Mouse (Mus musculus): ENCODE data around the gene 2210017I01Rik. TPM values are rescaled to one million over a fixed set of nuclear protein-coding genes. Genes with fewer than 3 reads are reported as not detected.
A peak's percentile ranks its signal among the peaks of the same experiment; 100 is the strongest.

2210017I01Rik gene
- polyA plus RNA-seq (2015; fragmentation: Nextera tagmentation; extraction: Ambion mirVana) = not detected in 2 replicates

- ATAC-seq = no peak
- no peak within 1 kb of the TSS for H3K9ac ChIP-seq
- no peak within 1 kb of the TSS for H3K4me2 ChIP-seq (replicated peaks)
- no peak within 1 kb of the TSS for H3K4me3 ChIP-seq (replicated peaks)
- no peaks in the 10 kb centered on the region for H3K4me1 ChIP-seq (replicated peaks)
- no peaks in the 10 kb centered on the region for H3K36me3 ChIP-seq
- no peaks in the 10 kb centered on the region for H3K9me3 ChIP-seq
- H3K27me3 ChIP-seq (replicated peaks) = no peaks in the 10 kb centered on the region
- H3K27ac ChIP-seq = no peak within 1 kb of the TSS
Measured at GRCm38 (mm10) chr3:92607392-92607791, at the start of gene 2210017I01Rik. TSS of gene 2210017I01Rik (minus strand) at chr3:92607492.

GRCm38 (mm10) chr3:92656826-92657225 is 49.5 kb upstream of the 2210017I01Rik start, which contains the start of gene Lce1b:
TSS of gene Lce1b (minus strand) at chr3:92656926.
- no peaks in the 10 kb centered on the region for H3K27me3 ChIP-seq (replicated peaks)
- no peak within 1 kb of the TSS for H3K4me3 ChIP-seq (replicated peaks)
- H3K9me3 ChIP-seq = no peaks in the 10 kb centered on the region

GRCm38 (mm10) chr3:92648207-92648606 is 40.9 kb upstream of the 2210017I01Rik start, which contains the start of gene Lce1a1:
TSS of gene Lce1a1 (minus strand) at chr3:92648307.
- Histone ChIP-seq H3K27me3 (replicated peaks) (no peaks in the 10 kb centered on the region), H3K4me1 (replicated peaks) (no peaks in the 10 kb centered on the region), H3K27ac (no peak within 1 kb of the TSS), H3K4me3 (replicated peaks) (no peak within 1 kb of the TSS), H3K4me2 (replicated peaks) (no peak within 1 kb of the TSS), H3K9ac (no peak within 1 kb of the TSS), H3K9me3 (no peaks in the 10 kb centered on the region), H3K36me3 (no peaks in the 10 kb centered on the region)
- no peak for ATAC-seq
- 78% methylated on average over 1 of the region's 1 CpGs for WGBS

More at GRCm38 (mm10) chr3:92656826-92657225, 49.5 kb upstream of the 2210017I01Rik start, which contains the start of gene Lce1b:
- ATAC-seq = no peak
- no peak within 1 kb of the TSS for H3K9ac ChIP-seq
- no peaks in the 10 kb centered on the region for H3K36me3 ChIP-seq
- no peaks in the 10 kb centered on the region for H3K4me1 ChIP-seq (replicated peaks)
- H3K27ac ChIP-seq = no peak within 1 kb of the TSS
- H3K4me2 ChIP-seq (replicated peaks) = no peak within 1 kb of the TSS

GRCm38 (mm10) chr3:92639854-92640253 is 32.6 kb upstream of the 2210017I01Rik start:
- no peaks in the 10 kb centered on the region for H3K36me3 ChIP-seq
- 90% methylated on average over 15 of the region's 15 CpGs for WGBS
- H3K4me1 ChIP-seq (replicated peaks) = no peaks in the 10 kb centered on the region
- H3K27ac ChIP-seq = no peak overlapping the region
- ATAC-seq = no peak
- no peaks in the 10 kb centered on the region for H3K9me3 ChIP-seq
- no peaks in the 10 kb centered on the region for H3K27me3 ChIP-seq (replicated peaks)
- H3K4me3 ChIP-seq (replicated peaks) = no peak overlapping the region
- no peak overlapping the region for H3K9ac ChIP-seq
- H3K4me2 ChIP-seq (replicated peaks) = no peak overlapping the region

- Histone ChIP-seq H3K27me3 (replicated peaks) (no peaks in the 10 kb centered on the region), H3K9me3 (no peaks in the 10 kb centered on the region), H3K9ac (no peak overlapping the region), H3K4me2 (replicated peaks) (no peak overlapping the region), H3K27ac (no peak overlapping the region), H3K4me1 (replicated peaks) (no peaks in the 10 kb centered on the region), H3K4me3 (replicated peaks) (no peak overlapping the region), H3K36me3 (no peaks in the 10 kb centered on the region)
- WGBS = 62% methylated on average over 3 of the region's 3 CpGs
- peak; percentile 89 for ATAC-seq
Measured at GRCm38 (mm10) chr3:92638653-92638991, 31.3 kb upstream of the 2210017I01Rik start.

GRCm38 (mm10) chr3:92637745-92638652 is 30.7 kb upstream of the 2210017I01Rik start:
- 45% methylated on average over 1 of the region's 1 CpGs for WGBS
- Histone ChIP-seq H3K27ac (no peak overlapping the region), H3K4me1 (replicated peaks) (no peaks in the 10 kb centered on the region), H3K27me3 (replicated peaks) (no peaks in the 10 kb centered on the region), H3K36me3 (no peaks in the 10 kb centered on the region), H3K4me3 (replicated peaks) (no peak overlapping the region), H3K9ac (no peak overlapping the region), H3K9me3 (no peaks in the 10 kb centered on the region), H3K4me2 (replicated peaks) (no peak overlapping the region)
- peak; percentile 93 for ATAC-seq

GRCm38 (mm10) chr3:92621560-92621959 is 14.3 kb upstream of the 2210017I01Rik start, which contains the start of gene Lce6a:
TSS of gene Lce6a (minus strand) at chr3:92621660.
- Histone ChIP-seq H3K4me2 (replicated peaks) (no peak within 1 kb of the TSS), H3K4me1 (replicated peaks) (no peaks in the 10 kb centered on the region), H3K27me3 (replicated peaks) (no peaks in the 10 kb centered on the region), H3K36me3 (no peaks in the 10 kb centered on the region), H3K27ac (no peak within 1 kb of the TSS), H3K9ac (no peak within 1 kb of the TSS), H3K9me3 (no peaks in the 10 kb centered on the region), H3K4me3 (replicated peaks) (no peak within 1 kb of the TSS)
- no peak for ATAC-seq
- WGBS = 58% methylated on average over 2 of the region's 2 CpGs

GRCm38 (mm10) chr3:92609804-92610203 is 2.5 kb upstream of the 2210017I01Rik start:
- no peaks in the 10 kb centered on the region for H3K4me1 ChIP-seq (replicated peaks)
- no peaks in the 10 kb centered on the region for H3K9me3 ChIP-seq
- no peaks in the 10 kb centered on the region for H3K36me3 ChIP-seq
- WGBS = 50% methylated on average over 1 of the region's 1 CpGs
- no peak overlapping the region for H3K4me3 ChIP-seq (replicated peaks)
- H3K27me3 ChIP-seq (replicated peaks) = no peaks in the 10 kb centered on the region
- no peak for ATAC-seq
- H3K27ac ChIP-seq = no peak overlapping the region
- H3K9ac ChIP-seq = no peak overlapping the region
- H3K4me2 ChIP-seq (replicated peaks) = no peak overlapping the region

- no peaks in the 10 kb centered on the region for H3K27me3 ChIP-seq (replicated peaks)
- no peaks in the 10 kb centered on the region for H3K4me1 ChIP-seq (replicated peaks)
- no peak overlapping the region for H3K27ac ChIP-seq
- 38% methylated on average over 1 of the region's 1 CpGs for WGBS
- H3K9ac ChIP-seq = no peak overlapping the region
- no peak overlapping the region for H3K4me3 ChIP-seq (replicated peaks)
- no peaks in the 10 kb centered on the region for H3K36me3 ChIP-seq
- no peak overlapping the region for H3K4me2 ChIP-seq (replicated peaks)
- H3K9me3 ChIP-seq = no peaks in the 10 kb centered on the region
- ATAC-seq = no peak
Measured at GRCm38 (mm10) chr3:92602169-92602568, 5.1 kb downstream of the 2210017I01Rik start.

GRCm38 (mm10) chr3:92600456-92600855 is 6.8 kb downstream of the 2210017I01Rik start:
- Histone ChIP-seq H3K4me2 (replicated peaks) (no peak overlapping the region), H3K27me3 (replicated peaks) (no peaks in the 10 kb centered on the region), H3K36me3 (no peaks in the 10 kb centered on the region), H3K4me3 (replicated peaks) (no peak overlapping the region), H3K4me1 (replicated peaks) (no peaks in the 10 kb centered on the region), H3K27ac (no peak overlapping the region), H3K9me3 (no peaks in the 10 kb centered on the region), H3K9ac (no peak overlapping the region)
- WGBS = 52% methylated on average over 1 of the region's 1 CpGs
- no peak for ATAC-seq

- Histone ChIP-seq H3K9ac (no peak overlapping the region), H3K4me1 (replicated peaks) (no peaks in the 10 kb centered on the region), H3K36me3 (no peaks in the 10 kb centered on the region), H3K27ac (no peak overlapping the region), H3K4me2 (replicated peaks) (no peak overlapping the region), H3K27me3 (replicated peaks) (no peaks in the 10 kb centered on the region), H3K9me3 (no peaks in the 10 kb centered on the region), H3K4me3 (replicated peaks) (no peak overlapping the region)
- ATAC-seq = no peak
Measured at GRCm38 (mm10) chr3:92599973-92600372, 7.3 kb downstream of the 2210017I01Rik start.

- H3K4me1 ChIP-seq (replicated peaks) = no peaks in the 10 kb centered on the region
- ATAC-seq = no peak
- no peaks in the 10 kb centered on the region for H3K27me3 ChIP-seq (replicated peaks)
- WGBS = 93% methylated on average over 2 of the region's 2 CpGs
- H3K27ac ChIP-seq = no peak overlapping the region
- H3K4me3 ChIP-seq (replicated peaks) = no peak overlapping the region
- no peak overlapping the region for H3K4me2 ChIP-seq (replicated peaks)
- H3K36me3 ChIP-seq = no peaks in the 10 kb centered on the region
- no peak overlapping the region for H3K9ac ChIP-seq
- no peaks in the 10 kb centered on the region for H3K9me3 ChIP-seq
Measured at GRCm38 (mm10) chr3:92598429-92598828, 8.9 kb downstream of the 2210017I01Rik start.

GRCm38 (mm10) chr3:92588858-92589257 is 18.4 kb downstream of the 2210017I01Rik start, which contains the start of gene Smcp:
TSS of gene Smcp (minus strand) at chr3:92588997.
- ATAC-seq = no peak
- Histone ChIP-seq H3K36me3 (no peaks in the 10 kb centered on the region), H3K4me3 (replicated peaks) (no peak within 1 kb of the TSS), H3K27ac (no peak within 1 kb of the TSS), H3K27me3 (replicated peaks) (no peaks in the 10 kb centered on the region), H3K9ac (no peak within 1 kb of the TSS), H3K9me3 (no peaks in the 10 kb centered on the region), H3K4me1 (replicated peaks) (no peaks in the 10 kb centered on the region), H3K4me2 (replicated peaks) (no peak within 1 kb of the TSS)
- 69% methylated on average over 1 of the region's 1 CpGs for WGBS
